Mouse (Mus musculus) regulatory T cell (primary cell): Measurements from ENCODE around the gene Rab31.

Experiments
- in situ Hi-C: fragments of 300-600 bp; cut with MboI, MseI; formaldehyde crosslinking; loops from one replicate; pipeline ENCODE4 v1.15.1; 2025; ENCODE audit warnings: high pct_unique_total_duplicates

Gene Rab31

GRCm38 (mm10) chr17:65739874-65740725 lies 32.5 kb downstream of the Rab31 start:
- in situ Hi-C loops: no loop called here

GRCm38 (mm10) chr17:65737622-65738021 lies 34.9 kb downstream of the Rab31 start:
- in situ Hi-C loops: no loop called here

DNA sequence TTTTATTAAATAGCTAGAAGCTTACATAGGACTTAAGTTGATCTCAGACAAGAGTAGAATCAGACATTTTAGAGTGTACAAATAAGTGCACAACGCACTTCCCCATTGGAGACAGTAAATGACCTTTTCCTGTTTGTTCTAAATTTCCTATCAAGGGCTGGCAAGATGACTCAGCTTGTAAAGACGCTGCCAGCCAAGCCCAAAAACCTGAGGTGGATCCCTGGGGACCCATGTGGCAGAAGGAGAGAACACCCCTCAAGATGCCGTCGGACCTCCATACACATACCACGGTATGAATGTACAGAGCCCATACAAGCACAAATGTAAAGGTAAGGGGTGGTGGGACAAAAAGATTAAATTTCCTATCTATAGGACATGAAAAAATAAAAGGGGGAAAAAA lies 35.4 kb downstream of the Rab31 start:
- in situ Hi-C loops: no loop called here

- in situ Hi-C loops: no loop called here
These were observed 37.5 kb downstream of the Rab31 start for GRCm38 (mm10) chr17:65735088-65735487.

DNA sequence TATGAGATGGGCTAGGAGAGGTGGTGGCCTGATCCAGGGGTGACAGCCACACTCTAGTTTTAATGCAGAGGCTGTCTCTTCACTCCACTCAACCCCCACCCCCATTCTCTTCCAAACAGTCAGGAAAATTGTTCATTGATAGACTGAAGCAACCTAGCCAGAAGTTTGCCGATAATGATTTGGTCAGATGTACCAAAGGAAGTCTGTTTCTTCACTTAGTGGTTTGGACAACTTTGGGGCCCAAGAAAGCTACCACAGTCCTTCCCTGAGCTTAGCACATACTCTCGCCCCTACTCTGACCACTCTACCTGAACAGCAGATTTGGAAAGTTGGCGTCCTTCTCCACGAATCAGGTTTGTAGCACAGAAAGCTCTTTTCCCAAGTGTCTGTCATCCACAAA lies 39.9 kb downstream of the Rab31 start:
- in situ Hi-C loops: no loop called here

- in situ Hi-C loops: no loop called here
These were observed 40.8 kb downstream of the Rab31 start for GRCm38 (mm10) chr17:65731710-65732109.

DNA sequence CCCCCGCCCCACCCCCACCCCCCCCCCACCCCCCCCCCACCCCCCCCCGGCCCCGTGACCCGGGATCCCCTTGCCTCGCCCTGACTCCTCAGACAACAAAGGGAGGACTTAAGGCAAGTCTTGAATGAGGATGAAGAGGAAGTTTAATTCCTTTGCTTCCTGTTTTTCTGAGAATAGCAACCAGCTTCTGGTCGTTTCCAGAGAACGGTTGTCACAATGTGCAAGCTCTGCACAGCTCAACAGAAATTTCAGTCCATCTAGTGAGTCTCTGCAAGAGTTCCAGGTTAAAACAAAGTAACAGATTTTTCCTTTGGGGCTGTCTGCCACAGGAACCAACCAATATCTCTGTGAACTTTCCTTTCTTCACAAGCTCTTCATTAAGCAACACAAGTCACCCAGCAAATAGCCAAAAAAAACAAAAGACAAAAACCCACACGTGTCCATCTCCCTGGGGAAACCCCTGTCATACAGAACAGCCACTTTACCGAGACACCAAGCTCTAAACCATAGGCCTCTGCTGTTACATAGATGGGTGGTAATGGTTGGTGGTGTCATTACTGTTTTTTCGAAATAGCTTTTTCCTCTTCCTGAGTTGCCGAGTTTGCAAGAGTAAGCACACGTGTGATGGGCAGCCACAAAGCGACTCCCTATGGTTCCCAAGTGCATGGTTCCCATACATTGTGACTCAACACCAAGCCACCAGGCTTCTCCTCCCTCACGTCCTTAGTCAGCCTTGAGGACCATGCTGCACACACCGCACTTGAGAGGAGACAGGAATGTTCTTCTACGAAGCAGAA lies 42.4 kb downstream of the Rab31 start:
- in situ Hi-C loops: no loop called here

DNA sequence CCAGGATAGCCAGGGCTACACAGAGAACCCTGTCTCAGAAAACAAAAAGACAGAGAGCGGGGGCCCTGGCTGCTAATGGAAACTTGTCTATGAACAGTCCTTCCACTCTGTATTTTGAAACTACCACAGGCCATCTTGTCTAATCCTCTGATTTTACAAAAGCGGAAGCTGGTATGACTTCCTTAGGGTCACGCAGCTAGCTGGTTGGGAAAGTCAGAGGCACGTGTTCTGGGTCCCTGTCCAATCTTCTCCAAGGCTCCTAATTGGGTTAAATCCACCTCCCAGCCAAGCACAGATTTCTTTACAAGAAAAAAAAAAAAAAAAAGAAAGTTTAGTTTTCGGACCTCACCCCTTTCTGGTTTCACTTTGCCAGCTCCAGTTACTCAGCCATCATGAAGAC lies 45.8 kb downstream of the Rab31 start:
- in situ Hi-C loops: no loop called here

GRCm38 (mm10) chr17:65726274-65726673 lies 46.3 kb downstream of the Rab31 start:
- in situ Hi-C loops: no loop called here

DNA sequence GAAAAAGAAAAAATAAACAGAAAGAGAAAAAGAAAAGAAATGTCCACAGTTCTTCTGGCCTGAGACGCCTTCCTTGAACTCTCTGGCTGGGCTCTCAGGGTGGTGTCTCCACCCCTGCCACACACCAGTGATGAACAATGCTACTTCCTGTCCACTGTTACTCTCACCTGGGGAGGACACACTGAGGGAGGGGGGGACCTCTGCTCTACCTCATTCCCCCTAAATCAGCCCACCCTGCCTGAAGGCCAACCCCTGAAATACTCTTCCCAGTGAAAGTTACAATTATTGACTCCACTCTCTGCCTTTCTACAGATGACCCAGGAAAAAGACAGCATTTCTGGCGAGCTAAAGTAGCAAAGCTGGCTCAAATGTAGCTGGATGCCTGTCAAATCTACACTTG lies 46.7 kb downstream of the Rab31 start:
- in situ Hi-C loops: no loop called here

GRCm38 (mm10) chr17:65725381-65725780 lies 47.2 kb downstream of the Rab31 start:
- in situ Hi-C loops: no loop called here

DNA sequence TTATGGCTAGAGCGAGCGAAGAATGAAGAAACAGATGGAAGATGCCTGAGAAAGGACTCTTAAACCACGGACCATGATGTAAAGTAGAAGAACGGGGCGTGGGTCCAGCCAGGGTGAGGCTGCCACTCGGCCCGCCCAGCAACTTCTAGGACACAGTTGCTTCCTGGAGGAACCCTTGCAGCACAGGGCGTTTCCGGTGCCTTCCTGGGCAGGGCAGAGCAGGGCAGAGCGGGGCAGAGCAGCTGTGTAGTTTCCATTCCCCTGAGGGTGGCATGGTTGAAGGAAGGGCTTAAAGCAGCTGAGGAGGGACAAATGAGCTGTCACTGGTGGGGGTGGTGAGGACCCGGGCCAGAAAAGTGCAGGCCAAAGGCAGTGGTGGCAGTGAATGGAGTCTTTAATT lies 48.3 kb downstream of the Rab31 start:
- in situ Hi-C loops: no loop called here

- in situ Hi-C loops: no loop called here
These were observed 48.9 kb downstream of the Rab31 start for GRCm38 (mm10) chr17:65723633-65724032.

GRCm38 (mm10) chr17:65721330-65721729 lies 51.2 kb downstream of the Rab31 start:
- in situ Hi-C loops: no loop called here

DNA sequence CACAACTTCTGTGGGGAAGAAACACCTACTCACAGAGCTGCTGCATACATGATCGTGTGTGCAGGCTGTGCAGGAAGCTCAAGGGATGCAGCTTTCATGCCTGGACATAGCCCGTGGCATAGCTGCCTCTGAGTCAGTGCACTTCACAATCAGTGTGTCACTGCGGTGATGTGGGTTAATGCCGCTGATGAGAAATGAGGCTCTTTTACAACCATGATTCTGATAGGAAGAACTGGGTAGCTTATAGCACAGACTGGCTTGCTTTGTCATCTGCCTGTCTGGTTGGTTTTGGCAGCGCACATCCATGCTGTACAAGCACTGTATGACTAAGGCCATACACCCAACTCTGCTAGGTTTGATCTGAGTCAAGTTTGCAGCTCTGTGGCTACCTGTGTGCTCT lies 52.7 kb downstream of the Rab31 start:
- in situ Hi-C loops: no loop called here

GRCm38 (mm10) chr17:65718578-65718977 lies 54.0 kb downstream of the Rab31 start:
- in situ Hi-C loops: no loop called here

DNA sequence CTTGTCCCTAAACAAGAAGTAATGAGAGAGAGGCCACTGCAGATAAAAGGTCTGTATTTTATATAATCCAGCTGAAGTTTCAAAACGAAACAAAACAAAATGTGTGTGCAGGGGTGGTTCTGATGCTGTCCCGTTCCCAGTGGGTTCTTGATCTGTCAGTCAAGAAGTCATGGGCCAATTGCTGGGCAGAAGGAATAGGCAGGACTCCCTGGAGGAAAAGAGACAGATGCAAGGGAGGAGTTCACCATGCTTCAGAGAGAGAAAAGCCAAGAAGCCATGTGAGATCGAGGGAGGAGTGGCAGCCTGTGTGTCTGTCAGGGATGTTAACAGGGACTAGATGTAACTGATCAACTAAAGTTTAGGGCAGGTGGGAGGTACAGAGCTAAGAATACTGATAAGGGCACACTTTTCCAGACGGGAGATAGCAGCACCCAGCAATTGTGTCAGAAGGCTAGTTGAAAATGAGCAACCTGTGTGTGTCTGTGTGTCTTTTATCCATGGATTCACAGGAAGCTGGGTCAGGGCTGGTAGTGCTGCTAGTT lies 54.8 kb downstream of the Rab31 start:
- in situ Hi-C loops: no loop called here

- in situ Hi-C loops: no loop called here
These were observed 58.5 kb downstream of the Rab31 start for GRCm38 (mm10) chr17:65714060-65714459.

DNA sequence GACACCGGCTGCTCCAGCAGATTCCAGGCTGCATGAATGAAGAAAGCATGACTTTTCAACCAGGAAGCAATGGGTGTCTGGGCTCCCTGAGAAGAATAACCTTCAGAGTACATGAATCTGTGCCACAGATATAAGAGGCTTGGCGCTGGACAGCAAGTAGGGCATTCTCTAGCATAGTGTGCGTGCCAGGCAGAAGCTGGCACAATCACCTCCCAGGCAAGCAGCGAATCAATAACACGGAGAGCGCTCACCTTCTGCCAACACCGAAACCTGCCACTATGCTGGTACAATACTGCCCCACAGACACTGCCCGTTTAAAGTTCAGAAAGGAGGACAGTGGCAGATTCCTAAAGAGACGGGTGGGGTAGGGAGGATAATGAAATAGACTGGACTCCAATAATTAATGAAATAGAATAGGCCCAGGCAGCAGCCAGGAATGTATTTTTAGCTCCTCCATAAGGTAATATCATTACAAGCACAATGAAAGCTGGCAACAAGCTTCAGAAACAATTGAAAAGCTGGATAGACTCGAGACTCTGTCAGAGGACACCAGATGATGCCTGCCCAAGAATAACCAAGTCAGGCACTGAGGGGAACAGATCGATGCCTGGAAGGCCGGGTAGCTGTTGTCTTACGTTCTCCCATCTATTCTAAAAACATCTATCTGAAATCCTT lies 59.6 kb downstream of the Rab31 start:
- in situ Hi-C loops: no loop called here

- in situ Hi-C loops: no loop called here
These were observed 60.8 kb downstream of the Rab31 start for GRCm38 (mm10) chr17:65711779-65712178.

DNA sequence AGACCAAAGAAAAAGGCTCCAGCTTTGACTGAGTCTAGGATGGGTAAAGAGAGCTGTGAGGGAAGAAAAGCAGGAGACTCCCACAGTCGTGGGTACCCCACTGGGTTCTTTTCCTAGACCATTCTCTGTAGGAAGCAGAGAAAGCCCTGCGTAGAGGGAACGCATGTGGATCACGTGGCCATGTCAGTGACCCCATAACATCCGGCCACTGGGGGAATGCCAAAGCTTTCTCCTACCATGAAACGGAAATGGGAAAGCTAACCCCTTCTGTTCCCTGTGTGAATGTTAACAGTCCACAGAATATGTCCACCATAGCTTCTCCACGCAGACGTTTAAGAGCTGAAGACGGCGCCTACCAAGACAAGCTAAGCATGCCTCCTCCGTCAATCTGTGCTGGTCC lies 62.0 kb downstream of the Rab31 start:
- in situ Hi-C loops: no loop called here

DNA sequence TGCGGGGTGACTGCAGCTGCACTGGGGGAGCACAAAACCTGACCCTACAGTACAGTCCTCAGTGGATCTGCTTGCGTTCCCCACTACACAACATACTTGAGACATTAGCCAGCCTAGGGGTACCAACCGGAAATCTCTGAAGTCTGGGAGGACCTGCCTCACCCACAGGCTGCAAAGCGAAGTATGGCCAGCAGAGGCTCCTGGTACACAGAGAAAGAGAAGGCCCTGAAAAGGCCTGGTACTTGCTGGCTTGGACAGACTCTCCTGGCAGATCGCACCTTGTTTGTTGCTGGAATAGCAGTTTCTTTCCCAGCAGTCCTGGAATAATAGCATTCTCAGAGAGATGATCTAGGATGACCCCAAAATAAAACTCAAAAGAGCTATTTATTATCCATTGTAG lies 66.3 kb downstream of the Rab31 start:
- in situ Hi-C loops: no loop called here
